Mouse (Mus musculus): Measurements from ENCODE around the gene Atf5.

DNA sequence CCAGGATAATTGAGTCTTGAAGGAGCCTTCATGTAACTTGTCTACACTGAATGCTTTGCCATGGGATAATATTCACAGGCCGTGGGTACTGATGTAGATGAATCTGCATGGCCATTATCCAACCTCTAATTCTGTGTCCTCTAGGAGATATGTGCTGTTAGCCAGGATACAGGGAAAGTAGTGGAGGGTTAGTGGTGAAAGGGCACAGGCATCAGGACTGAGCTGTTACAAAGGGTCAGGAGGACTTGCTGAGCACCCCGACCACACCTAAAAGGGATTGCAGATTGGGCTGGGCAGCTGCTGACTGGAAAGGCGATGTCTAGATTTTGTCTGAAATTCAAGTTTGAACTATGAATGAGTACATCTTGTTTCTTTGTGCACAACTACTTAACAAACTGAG lies 4.1 kb upstream of the Atf5 start:
- TF ChIP-seq POLR2A (IDR thresholded peaks at IDR 0.05; ENCODE audit: control insufficient read depth, extremely low read depth, insufficient read depth, low read length, poor library complexity) = no peak
- no peak for TF ChIP-seq CTCF (IDR thresholded peaks at IDR 0.05; ENCODE audit: borderline replicate concordance, control insufficient read depth, extremely low read depth, insufficient read depth, low read length, poor library complexity)

Data from thymus, adult 2 months (tissue).